Mouse (Mus musculus) G1E (cell line): ENCODE data around the gene Dhx15. TPM values are rescaled to one million over a fixed set of nuclear protein-coding genes. Genes with fewer than 3 reads are reported as not detected.

ENCODE experiments used
- ATAC-seq: 2 replicates; pipeline ENCODE4 v1.8.0; 2016; ENCODE audit warnings: mild to moderate bottlenecking; ENCODE audit not compliant: insufficient number of reproducible peaks, poor library complexity, low FRiP score, severe bottlenecking; ENCODE audit errors: extremely low read depth
- DNase-seq: peaks from one replicate; pipeline ENCODE4 v3.0.0; 2012; ENCODE audit warnings: low spot score
- H3K27me3 ChIP-seq: 2 replicates; pipeline ENCODE4 v1.6.1; 2012; ENCODE audit warnings: mild to moderate bottlenecking, low read length, inconsistent platforms; ENCODE audit not compliant: insufficient read depth
- H3K36me3 ChIP-seq: replicated peaks from 2 replicates; pipeline ENCODE3; 2012; ENCODE audit warnings: mild to moderate bottlenecking, inconsistent platforms
- H3K4me1 ChIP-seq: 2 replicates; pipeline ENCODE4 v1.6.1; 2012; ENCODE audit warnings: low read depth, low read length, inconsistent platforms, mixed read lengths; ENCODE audit not compliant: insufficient read depth
- H3K4me3 ChIP-seq: 2 replicates; pipeline ENCODE4 v1.5.1; 2012; ENCODE audit warnings: low read depth, mild to moderate bottlenecking, inconsistent platforms, low read length, moderate library complexity, mixed read lengths
- H3K9me3 ChIP-seq: replicated peaks from 2 replicates; pipeline ENCODE4 v1.6.1; 2012; ENCODE audit warnings: inconsistent platforms
- CTCF ChIP-seq: IDR thresholded peaks from 2 replicates; pipeline ENCODE4 v1.5.1; 2012; ENCODE audit warnings: low read depth, low read length, inconsistent platforms, mixed read lengths
- GATA1 ChIP-seq: IDR thresholded peaks from 2 replicates; pipeline ENCODE4 v1.6.1; 2012; ENCODE audit warnings: borderline replicate concordance, low read length, inconsistent platforms, mixed read lengths
- GATA2 ChIP-seq: IDR thresholded peaks from 2 replicates; pipeline ENCODE4 v1.6.1; 2012; ENCODE audit warnings: low read depth, low read length, inconsistent platforms, borderline replicate concordance
- POLR2AphosphoS5 ChIP-seq: IDR thresholded peaks from 2 replicates; pipeline ENCODE4 v1.6.1; 2012; ENCODE audit warnings: low read depth, low read length, inconsistent platforms; ENCODE audit not compliant: insufficient replicate concordance
- TAL1 ChIP-seq: conservative IDR thresholded peaks from 2 replicates; pipeline ENCODE4 v1.6.1; 2012; ENCODE audit warnings: low read depth, low read length, inconsistent platforms, mixed read lengths
- polyA plus RNA-seq: library from polyadenylated mRNA; stranded (reverse); fragments of >175 nt; gene quantifications from 2 replicates; pipeline ENCODE4 v1.2.3, GENCODE M21; 2012
- total RNA-seq, 2 experiments: library from RNA; stranded (forward) in 1 of 2; stranded (reverse) in 1 of 2; fragments of 200-1000 nt in 1 of 2; fragments of >200 nt in 1 of 2; fragmentation: Nextera tagmentation in 1 of 2; gene quantifications; 2 replicates each; pipeline ENCODE4 v1.2.3; 2014 to 2017

Dhx15 gene
- total and polyA plus RNA-seq, 3 experiments, result 101 to 303 (median 231) TPM

DNA sequence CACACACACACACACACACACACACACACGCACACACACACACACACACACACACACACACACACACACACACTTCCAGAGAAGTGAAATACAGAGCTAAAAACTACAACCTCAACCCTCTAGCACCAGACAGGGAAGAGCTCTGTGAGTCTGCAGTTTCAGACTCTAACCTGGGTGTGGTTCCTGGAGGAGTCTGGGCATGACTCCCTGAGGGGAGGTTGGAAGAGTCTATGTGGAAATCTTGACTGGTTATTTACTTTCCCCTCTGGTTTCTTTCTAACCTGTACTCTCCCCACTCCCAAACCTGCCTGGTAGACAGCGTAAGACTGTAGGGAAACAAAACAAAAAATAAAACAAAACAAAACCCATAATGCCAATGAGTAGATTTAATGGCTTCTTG, 41.9 kb upstream of the Dhx15 start:
- no peak for DNase-seq
- H3K27me3 ChIP-seq, result no peaks in the 10 kb centered on the region
- ATAC-seq, result no peak
- H3K4me1 ChIP-seq, result no peaks in the 10 kb centered on the region; the same call in 1 of the 2 replicates
- H3K36me3 ChIP-seq, result no peaks in the 10 kb centered on the region
- no peak overlapping the region for H3K4me3 ChIP-seq
- H3K9me3 ChIP-seq, result 0 out of 2 replicates have a peak, but pooled peaks cover 3% of the 10 kb centered on the region
- TF ChIP-seq POLR2AphosphoS5 (no peak), CTCF (no peak), GATA2 (no peak), GATA1 (no peak), TAL1 (no peak)

DNA sequence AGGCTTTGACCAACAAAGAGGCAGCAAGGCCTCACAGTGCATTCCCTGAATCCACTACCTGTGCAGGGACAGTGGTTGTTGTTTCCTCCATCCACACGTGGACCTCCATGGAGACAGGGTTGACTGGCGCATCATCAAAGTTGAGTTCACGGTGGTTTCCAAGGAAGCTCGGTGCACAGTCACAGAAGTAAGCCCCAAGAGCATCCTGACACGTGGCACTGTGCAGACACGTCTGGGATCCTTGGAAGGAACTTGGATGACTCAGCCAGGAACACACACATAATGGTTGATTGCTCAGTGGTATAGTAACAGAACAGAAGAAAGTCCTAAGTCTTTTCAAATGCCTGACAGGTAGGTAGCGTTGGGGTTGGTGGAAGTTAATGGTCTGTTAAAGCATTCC, 40.2 kb upstream of the Dhx15 start:
- no peaks in the 10 kb centered on the region for H3K36me3 ChIP-seq
- TF ChIP-seq GATA2 (no peak), POLR2AphosphoS5 (no peak), GATA1 (no peak), TAL1 (no peak), CTCF (no peak)
- 0 out of 2 replicates have a peak, but pooled peaks cover 3% of the 10 kb centered on the region for H3K9me3 ChIP-seq
- no peak overlapping the region for H3K4me3 ChIP-seq
- H3K27me3 ChIP-seq, result no peaks in the 10 kb centered on the region
- no peaks in the 10 kb centered on the region; the same call in 1 of the 2 replicates for H3K4me1 ChIP-seq
- ATAC-seq, result no peak
- no peak for DNase-seq

GRCm38 (mm10) chr5:52226677-52227076, 36.4 kb upstream of the Dhx15 start:
- TF ChIP-seq POLR2AphosphoS5 (no peak), GATA2 (no peak), TAL1 (no peak), CTCF (no peak), GATA1 (no peak)
- Histone ChIP-seq H3K36me3 (no peaks in the 10 kb centered on the region), H3K9me3 (0 out of 2 replicates have a peak, but pooled peaks cover 3% of the 10 kb centered on the region), H3K4me1 (no peaks in the 10 kb centered on the region; the same call in 1 of the 2 replicates), H3K4me3 (no peak overlapping the region), H3K27me3 (no peaks in the 10 kb centered on the region)
- no peak for DNase-seq
- ATAC-seq, result no peak

DNA sequence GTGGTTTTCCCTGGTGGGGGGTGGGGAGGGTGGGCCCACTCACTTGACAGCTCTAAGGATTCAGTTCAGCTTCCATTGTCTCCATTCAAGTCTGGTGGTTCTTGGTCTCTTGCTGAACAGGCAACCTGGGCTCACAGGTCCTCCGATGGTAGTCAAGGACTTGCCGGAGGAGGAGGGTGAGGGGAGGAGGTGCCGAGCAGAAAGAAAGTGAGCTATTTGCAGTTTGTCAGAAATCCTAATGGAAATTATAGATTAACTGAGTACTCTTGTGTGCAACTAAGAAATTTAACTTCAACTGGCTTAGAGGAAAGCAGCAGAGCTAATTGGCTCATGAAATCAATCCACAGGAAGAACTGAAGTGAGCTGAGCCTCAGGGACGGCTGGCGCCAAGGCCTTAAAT, 31.3 kb upstream of the Dhx15 start:
- TF ChIP-seq GATA1 (no peak), CTCF (no peak), TAL1 (no peak), GATA2 (no peak), POLR2AphosphoS5 (no peak)
- no peaks in the 10 kb centered on the region; the same call in 1 of the 2 replicates for H3K27me3 ChIP-seq
- no peaks in the 10 kb centered on the region for H3K4me1 ChIP-seq
- H3K9me3 ChIP-seq, result no peaks in the 10 kb centered on the region
- DNase-seq (no peak), ATAC-seq (no peak)
- no peaks in the 10 kb centered on the region for H3K36me3 ChIP-seq
- H3K4me3 ChIP-seq, result no peak overlapping the region

DNA sequence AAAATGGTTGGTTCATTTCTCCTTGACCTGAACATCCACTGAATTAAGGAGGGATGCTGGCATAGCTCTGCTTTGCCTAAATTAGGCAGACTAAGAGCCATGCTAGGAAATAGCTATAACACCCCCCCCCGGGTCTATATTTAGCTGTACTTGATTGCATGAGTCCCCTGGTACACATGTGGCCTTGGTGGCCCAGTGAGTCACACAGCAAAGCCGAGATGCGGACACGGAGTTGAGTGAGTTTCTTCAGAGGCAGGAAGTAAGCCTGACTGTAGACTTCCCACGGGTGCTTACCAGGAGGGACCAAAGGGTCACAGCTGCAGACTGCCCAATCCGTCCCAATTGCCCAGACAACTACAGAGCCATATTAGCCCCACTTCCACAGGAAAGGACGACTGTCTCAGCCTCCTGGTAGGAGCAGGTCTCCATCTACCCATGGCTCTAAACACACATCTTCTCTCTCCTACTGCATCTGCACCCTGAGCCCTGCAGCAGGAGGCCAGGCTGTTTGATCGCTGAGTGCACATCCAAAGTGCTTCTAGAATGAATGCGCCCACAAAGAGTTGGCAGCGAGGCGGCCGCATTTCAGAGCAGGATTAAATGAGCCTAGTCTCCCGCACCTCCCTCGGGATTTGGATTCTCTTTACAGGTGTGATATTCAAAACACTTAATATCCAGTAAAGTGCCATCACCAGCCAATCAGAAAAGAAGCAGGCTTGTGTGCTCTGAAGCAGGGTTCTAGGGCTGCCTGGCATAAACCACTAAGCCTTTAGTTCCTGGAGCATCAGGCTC, 29.9 kb upstream of the Dhx15 start:
- Histone ChIP-seq H3K4me3 (no peak overlapping the region), H3K27me3 (no peaks in the 10 kb centered on the region; the same call in 1 of the 2 replicates), H3K4me1 (no peaks in the 10 kb centered on the region), H3K9me3 (no peaks in the 10 kb centered on the region), H3K36me3 (no peaks in the 10 kb centered on the region)
- ATAC-seq (no peak), DNase-seq (no peak)
- TF ChIP-seq CTCF (no peak), GATA1 (no peak), POLR2AphosphoS5 (no peak), TAL1 (no peak), GATA2 (no peak)

DNA sequence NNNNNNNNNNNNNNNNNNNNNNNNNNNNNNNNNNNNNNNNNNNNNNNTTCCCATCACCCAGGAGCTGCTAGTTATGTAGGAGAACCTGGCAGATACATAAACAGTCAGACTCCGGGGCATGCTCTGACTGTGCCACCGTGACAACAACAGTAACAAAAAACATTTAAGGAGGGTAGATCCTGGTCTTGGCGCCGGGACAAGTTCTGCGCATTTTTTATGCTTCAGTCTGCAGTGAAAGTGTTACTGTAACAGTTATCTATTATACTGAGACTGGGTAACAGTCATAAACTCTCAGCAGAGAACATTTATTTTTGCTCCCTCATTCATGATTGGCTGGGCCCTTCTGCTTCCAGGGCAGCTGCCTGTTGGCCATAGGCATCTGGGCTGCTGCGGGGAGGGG, 27.9 kb upstream of the Dhx15 start:
- DNase-seq, result no peak
- no peak for TF ChIP-seq GATA1
- no peak for TF ChIP-seq GATA2
- no peak for TF ChIP-seq CTCF
- no peak for TF ChIP-seq TAL1
- no peak for TF ChIP-seq POLR2AphosphoS5
- H3K36me3 ChIP-seq, result no peaks in the 10 kb centered on the region

More for the DNA sequence above, 27.9 kb upstream of the Dhx15 start:
- Histone ChIP-seq H3K27me3 (peaks cover 7% of the 10 kb centered on the region), H3K4me3 (no peak overlapping the region), H3K4me1 (no peaks in the 10 kb centered on the region), H3K9me3 (no peaks in the 10 kb centered on the region)
- ATAC-seq, result no peak
